Mouse (Mus musculus): Measurements from ENCODE around the gene Cdhr3. TPM values are rescaled to one million over a fixed set of nuclear protein-coding genes. Genes with fewer than 3 reads are reported as not detected.

Gene Cdhr3
- total RNA-seq, 2 experiments from 2014 or later, result 0.36 to 1.2 TPM

DNA sequence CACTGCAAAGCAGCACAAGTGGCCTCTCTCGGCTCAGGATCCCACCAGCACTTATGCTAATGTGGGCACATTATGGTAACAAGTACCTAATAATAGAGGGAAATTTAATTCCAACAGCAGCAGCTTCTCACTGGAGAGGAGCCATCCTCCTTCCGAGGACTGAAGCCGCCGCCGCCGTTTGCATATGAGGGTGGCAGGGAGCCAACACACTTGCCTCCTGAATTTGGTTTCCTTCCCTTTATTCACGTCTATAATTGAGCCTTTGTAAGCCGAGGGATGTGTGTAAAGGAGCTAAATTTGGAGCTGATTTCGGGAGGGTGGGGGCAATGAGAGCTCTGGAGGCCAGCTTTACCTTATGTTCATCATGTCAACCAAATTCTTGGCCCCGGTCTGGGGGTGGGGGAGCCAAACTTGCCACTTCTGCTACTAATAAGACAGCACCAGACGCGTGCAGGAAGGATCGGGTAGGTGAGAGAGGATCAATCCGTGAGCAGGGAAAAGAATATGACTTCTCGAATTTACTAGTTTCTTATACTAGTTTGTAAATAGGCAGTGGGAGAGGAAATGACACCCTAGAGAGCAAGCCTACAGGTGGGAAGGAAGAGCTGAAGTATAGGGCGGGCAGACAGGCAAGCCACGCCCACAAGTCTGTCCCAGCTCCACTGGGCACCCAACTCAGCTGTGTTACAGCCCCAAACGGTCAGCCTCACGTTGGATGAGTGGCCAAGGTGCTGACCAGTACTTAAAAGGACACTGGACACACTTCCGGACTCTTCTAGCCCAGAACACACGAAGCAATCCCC, 56.8 kb downstream of the Cdhr3 start:
- DNase-seq (ENCODE audit: low spot score), result peak; percentile 56

DNA sequence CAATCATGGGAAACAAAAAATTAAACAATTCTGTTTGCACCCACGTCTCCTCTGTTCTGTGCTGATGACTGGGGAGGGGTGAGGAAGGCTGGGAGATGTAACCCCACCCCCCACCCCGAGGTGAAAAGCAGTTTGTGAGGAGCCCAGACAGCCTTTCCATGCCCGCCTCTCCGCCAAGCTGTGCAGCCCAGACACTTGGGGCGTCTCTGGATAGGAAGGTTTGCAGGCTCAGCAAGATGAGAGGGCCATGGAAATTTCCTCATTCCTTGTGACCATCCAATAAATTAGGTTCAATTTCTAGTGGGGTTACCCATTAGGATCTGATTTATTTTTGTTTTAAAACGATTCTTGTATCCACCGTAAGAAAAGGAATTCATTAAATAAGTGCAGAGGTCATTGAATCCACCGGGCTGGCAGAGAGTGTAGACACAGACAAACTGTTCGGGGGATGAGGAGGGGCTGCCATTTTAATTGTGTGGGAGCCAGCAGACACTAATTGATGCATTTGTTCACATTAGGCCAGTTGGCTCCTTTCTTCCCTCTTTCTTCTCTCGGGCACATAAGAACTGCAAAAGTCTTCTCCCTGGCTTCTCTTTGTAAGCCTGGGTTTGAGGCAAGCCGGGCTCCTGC, 57.5 kb downstream of the Cdhr3 start:
- DNase-seq (ENCODE audit: low spot score), result no peak

DNA sequence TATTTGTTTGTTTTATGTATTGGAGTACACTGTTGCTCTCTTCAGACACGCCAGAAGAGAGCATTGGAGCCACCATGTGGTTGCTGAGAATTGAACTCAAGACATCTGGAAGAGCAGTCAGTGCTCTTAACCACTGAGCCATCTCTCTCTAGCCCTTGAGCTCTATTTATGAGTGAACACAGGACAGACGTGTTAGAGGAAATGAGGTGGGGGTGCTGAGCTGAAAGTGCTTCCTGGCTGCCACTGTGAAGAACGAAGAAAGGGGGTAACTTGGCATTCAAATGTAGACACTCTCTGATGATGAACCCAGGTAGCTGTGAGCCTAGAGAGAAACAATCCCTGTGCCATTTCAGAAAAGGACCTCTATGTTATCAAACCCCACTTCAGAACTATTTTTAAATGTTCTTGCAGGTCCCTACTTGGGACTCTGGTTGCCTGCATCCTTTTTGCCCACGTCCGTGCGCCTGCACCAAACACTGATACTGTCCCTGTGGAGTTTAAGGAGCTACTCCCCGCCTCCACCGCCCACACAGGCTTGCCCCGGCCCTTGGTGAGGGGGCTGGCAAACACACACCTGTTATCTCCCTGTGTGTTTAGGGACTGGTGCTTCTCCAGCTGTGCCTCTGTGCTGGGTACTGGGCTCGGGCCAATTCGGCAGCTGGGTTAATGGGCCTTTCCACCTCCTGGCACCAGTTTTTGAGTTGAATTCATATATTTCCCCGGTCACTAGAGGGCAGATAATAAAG, 58.2 kb downstream of the Cdhr3 start:
- no peak for DNase-seq (ENCODE audit: low spot score)

DNA sequence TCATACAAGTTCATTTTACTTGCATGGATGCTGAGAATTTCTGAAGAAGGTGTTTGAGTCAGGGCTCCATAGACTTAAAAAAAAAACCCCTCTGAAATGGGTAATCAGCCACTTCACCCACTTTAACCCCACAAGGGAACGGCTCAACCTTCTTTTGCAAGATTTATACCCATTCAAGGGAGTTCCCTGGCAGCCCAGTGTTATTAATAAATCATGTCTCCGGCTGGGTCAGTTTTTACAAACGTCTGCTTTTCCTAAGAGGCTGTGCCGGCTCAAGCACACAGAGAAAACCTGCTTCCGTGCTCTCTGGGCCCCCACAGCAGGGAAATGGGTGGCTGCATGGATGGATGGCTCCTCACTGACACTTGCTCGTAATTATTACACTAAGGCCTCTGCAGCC, 59.5 kb downstream of the Cdhr3 start:
- DNase-seq (ENCODE audit: low spot score), result no peak

DNA sequence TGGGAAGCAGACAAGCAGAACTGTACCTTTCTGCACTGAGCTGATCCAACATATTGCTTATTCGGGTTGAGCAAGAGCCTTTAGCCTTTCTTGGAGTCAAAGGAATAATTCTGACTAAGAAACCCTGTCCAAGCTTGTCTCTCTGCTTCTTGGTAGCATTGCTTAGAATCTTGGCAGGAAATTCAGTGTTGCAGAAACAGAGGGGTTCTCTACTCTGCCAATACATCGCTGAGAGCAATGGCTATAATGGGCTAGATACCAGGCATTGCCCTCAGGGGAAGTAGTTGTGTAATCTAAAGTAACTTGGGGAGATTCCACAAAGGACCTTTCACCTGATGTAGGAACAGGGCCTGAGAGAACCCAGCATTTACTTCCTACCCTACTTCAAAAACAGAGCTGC, 62.1 kb downstream of the Cdhr3 start:
- DNase-seq (ENCODE audit: low spot score), result no peak

DNA sequence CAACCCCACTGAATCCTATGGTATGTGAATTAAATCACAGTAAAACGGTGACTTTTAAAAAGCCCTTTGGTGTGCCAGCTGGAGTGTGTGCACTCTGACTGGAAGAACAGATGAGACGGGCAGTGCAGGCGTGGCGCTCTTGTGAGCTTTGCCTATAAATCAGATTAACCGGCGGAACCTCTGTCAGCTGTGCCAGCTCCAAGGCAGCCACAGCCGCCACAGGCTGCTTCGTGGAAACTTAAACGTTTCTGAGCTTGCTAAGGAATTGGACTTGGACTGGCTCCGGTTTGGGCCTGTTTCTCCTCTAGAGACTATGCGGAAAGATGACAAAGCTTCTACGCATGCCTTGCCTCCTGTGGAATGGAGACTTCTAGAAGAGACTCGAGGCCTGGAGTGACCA, 62.6 kb downstream of the Cdhr3 start:
- DNase-seq (ENCODE audit: low spot score), result no peak

DNA sequence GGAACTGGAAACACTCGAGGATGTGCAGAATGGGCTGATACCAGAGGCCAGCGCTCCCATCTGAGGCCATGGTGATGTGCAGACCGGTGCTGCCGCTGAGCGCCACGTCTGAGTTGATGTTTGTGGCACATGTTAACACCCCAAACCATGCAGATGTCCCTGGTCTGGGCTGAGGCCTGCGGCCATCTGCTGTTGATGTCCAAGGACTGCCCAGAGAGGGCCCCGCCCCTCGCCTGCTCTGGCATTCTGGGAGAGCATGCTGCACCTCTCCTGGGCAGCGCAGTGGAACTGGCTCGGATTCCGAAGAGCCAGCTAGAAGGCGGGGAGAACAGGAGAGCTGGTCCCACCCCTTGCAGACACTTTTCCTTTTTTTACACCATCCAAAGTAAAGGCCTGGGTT, 64.0 kb downstream of the Cdhr3 start:
- DNase-seq (ENCODE audit: low spot score), result no peak

DNA sequence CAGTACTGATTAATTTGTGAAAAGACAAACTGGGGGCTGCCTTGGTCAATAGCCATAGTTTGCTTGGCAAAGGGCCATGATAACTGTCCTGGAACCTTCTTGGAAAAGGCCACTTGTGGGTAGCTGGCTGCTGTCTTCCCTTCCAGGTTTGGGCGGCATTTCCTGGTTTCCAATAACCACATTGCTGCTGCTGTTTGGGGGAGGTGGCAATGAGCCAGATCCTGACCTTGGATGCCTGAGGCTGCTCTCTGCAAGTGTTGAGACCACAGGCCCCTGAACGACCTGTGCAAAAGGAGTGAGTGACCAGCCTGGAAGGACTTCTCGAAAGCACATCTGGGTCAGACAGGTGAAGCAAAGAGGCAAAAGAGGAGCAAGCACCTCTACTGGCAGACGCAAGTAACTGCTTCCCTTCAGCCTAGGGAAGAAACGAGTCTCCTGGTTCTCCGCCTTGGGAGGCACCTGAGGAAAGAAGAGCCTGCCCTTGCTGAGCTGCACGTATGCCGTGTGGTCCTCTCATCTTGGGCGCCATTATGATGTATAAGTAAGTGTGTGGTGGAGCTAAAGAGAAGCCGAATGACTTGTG, 64.5 kb downstream of the Cdhr3 start:
- no peak for DNase-seq (ENCODE audit: low spot score)

DNA sequence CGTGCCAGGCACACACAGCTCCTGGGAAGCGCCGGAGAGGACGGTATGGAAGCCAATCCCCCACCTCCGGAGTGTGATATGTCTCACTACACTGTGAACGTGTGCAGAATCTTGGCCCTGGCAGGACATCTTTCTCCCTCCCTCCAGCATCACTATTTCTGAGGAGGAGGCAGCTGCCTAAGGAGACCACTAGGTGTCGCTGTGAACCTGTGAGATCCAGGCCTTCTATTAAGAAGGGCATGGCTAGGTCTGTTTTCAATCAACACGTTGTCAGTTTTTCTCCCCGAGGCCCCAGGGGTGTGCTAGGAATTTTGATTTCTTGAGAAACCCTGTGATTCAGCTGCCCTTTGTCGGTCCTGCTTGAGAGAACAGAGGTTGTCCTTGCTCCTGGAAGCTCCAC, 65.6 kb downstream of the Cdhr3 start:
- DNase-seq (ENCODE audit: low spot score), result peak; percentile 91

DNA sequence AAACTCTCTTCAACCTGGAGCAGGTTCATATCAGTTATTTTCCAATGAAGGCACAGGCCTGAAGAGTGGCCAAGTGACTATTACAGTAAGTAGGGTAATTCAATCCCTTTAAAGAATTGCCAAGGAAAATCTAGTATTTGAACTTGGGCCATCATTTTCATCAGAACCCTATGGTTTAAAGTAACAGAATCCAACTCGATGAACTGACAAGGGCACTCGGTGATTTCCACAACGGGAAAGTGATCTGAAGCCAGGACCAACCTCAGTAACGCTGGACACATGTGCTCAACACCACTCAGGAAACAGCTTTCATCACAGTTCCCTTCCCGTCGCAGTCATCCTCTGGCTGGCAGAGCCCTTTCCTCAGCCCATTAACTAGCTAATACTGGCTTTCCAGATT, 68.2 kb downstream of the Cdhr3 start:
- no peak for DNase-seq (ENCODE audit: low spot score)

DNA sequence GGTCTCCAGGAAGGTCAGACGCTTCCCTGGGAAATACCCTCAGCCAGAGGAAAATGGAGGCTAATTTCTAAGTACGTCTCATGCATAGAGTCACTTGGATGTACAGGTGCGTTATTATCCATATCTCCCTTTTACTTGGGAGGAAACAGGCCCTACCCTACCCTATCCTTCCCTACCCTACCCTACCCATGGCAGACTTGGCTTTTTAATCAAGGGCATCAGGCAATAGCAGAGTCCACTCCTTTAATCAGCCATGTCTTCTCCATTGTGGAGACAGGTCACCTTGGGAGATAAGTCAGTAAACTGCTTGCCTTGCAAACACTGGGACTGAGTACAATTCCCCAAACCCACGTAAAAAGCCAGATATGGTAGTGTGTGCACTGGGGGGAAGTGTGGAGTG, 70.9 kb downstream of the Cdhr3 start:
- DNase-seq (ENCODE audit: low spot score), result no peak

DNA sequence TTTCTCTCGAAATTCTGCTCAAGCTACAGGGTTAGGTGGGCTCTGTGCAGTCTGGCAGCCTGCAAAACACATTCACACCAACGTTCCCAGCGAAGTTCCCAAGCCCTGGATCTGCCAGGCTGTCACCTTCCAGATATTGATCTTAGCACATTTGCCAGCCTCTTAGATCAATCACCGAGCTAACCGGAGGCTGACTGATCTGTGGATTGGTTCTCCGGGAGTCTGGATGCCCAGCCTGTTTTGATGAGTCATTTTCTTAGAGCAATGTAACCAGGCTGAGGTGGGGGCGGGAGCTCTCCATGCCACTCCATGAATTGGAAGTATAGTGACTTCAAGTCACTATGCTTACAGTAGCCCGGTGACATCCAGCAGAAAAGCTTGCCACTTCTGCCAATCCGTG, 71.5 kb downstream of the Cdhr3 start:
- DNase-seq (ENCODE audit: low spot score), result no peak

DNA sequence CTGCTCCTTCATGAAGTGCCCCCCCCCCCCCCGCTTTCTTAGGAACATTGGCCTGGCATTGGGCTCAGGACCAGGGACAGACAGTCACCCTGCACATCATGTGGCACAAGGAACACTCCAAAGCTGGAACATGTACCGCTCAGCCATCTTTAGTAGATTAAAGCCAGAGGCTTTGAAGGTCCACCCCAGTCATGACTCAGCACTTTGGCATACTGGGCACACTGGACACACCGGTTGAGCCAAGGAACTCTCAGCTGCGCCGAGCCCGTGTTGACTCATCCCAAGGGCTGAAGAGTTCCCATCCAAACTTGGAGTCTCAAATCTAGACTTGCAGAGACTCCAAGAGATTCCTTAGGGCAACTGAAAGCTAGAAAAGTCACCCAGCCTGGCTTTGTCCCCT, 72.7 kb downstream of the Cdhr3 start:
- peak; percentile 86 for DNase-seq (ENCODE audit: low spot score)

DNA sequence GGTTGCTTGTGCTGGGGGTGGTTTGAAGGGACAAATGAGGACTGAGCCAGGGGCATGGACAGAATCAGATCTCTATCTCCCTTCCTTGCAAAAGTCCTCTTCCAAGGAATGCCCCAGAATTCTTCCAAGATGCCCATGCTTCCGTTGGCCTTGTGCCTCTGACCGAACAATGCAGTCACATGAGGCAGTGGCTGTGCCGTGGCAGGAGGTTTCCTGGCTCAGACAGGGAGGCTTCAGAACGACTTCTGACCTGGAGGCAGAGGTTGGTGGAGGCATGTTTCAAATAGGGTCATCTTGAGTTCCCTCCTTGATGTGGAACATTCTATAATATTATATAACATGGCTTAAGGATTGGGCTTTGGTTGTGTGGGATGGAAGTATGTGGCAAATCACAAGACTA, 74.1 kb downstream of the Cdhr3 start:
- DNase-seq (ENCODE audit: low spot score), result no peak

DNA sequence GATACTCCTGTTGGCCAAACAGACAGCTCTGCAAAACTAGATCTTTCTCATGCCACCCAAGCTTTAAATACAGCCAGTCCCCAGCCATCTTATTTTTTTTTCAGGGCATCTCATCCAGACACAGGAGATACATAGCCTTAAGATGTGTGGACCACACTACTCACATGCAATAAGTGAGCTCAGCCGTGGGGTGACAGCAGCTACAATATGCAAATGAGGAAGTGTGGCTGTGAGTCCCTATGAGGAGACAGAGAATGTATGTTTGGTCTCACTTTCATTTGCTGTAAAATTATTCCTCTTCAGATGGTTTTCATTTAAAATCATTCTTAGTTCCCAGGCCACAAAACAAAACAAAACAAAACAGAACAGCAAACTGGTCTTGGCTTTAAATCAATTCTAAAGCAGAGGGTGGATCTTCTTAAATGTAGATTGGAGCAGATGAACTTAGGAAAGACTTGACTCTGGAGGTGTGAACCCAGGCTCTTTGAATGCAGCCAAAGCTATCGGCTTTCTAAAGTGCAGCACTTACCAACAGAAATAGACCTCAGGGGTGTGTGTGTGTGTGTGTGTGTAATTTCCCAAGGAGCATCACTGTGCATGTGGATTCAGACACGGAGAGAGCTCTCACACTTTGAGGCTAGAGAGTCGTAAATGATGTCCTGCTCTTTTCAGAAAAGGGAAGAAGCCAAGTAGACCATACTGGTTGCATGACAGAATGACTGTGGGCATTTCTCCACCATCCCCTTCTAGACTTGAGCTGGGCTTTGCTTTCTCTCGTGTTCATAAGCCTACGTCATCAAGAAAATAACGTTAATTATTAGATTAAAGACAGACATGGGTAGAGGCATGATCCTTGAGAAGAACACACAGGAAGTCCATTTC, 75.6 kb downstream of the Cdhr3 start:
- no peak for DNase-seq (ENCODE audit: low spot score)

DNA sequence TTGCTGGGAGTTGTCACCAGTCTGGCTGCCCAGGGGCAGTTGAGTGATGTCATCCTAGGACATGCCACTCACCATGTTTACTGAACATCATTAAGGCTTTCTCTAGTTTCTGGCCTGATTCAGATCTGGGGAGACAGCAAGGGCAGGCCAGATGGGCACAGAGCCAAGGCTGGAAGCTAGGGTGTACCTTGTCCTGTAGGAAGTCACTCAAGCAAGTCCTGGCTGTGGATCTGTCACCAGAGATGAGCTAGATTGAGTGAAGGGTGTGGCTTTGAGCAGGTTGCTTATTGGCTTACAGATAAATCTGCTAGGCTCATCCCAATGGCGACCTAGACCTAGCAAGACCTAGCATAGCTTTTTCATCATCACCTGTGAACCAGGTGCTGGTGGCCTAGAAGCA, 77.6 kb downstream of the Cdhr3 start:
- DNase-seq (ENCODE audit: low spot score), result no peak

DNA sequence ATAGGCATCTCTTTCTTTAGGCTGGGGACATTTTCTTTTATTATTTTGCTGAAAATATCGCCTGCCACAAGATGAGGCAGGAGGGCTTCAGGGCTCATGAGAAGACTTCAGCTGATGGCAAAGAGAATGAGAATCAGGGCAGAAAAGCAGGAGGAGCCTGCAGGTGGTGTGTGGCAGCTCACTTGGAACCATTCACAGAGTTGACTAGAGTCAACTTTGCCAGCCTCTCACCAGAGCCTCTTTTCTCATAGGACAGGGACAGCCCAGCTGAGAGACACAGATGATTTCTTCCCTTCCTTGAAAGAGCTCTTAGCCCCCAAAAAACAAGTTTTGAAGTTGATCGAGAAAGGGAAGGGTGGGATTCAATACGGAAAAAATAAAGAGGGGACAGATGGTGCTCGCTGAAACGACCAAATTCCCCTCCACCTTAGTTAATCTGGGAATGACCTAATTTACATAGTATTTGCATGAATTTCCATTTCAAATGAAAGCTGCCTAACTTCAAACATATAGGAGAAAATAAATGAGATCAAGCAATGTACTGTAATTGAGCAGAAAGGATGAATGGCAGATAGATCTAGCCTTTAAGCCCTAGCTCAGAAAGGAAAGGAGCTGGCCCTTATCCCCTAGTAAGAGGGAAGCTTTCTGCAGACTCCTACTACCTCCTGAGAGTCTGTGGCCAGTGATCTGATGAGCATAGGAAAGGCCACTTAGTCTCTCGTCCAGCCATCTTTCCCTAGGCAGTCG, 78.5 kb downstream of the Cdhr3 start:
- DNase-seq (ENCODE audit: low spot score), result no peak

DNA sequence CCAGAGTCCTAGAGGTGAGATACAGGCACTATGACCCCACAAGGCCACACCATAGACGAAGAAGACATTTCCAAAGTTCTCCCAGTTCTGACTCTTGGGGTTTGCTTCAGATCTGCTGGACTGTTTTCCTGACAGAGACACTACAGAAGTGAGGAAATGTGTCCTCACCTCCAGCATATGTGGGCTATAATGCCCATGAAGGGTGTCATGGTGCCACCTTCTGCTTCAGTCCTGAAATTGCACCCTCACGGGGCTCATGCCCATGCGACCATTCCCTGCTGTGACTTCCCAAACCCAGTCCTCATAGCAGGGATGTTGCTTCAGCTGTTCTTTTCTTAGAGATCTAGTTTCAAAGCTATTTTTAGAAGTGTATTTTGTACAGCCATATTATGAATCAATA, 82.6 kb downstream of the Cdhr3 start:
- DNase-seq (ENCODE audit: low spot score), result peak; percentile 67

DNA sequence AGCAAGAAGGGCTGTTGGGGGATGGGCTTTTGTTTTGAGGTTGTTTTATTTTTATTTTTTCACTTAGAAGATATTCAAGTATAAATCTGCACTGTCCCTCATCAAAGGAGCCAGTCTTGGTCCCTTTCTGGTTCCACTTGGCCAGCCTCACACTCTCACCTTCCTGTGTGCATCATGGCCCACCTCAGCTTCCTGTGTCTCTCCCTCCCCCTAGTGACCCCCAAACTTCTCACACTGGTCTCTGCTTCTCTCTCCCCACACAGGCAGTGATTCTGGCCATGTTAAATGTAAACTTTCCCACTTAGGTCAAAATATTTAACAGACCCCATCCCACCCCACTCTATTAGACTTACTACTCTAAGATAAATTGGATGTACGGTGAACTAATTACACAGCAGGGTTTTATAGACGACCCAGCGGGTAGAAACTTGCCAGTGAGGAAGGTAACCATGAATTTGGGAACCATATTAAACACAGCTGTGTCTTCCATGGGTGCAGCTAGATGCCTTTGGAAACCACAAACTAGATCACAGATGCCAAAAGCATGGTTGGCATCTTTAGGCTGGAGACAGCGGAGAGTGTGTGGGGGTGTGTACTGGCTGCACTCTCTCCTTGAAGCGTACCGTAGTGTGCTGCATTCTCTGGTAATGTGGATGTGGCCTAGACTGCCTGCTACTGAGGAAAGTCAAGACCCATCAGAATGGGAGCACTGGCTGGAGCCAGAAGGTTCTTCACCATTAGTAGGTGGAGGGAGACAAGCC, 83.3 kb downstream of the Cdhr3 start:
- DNase-seq (ENCODE audit: low spot score), result no peak
